Mouse (Mus musculus) erythroblast, embryonic 14.5 days (primary cell): ENCODE results near the gene Gfod1.

Experiments used
- GATA1 ChIP-seq: IDR thresholded peaks from 2 replicates; pipeline ENCODE4 v1.6.1; 2012; ENCODE audit warnings: low read length, inconsistent platforms, mixed read lengths
- TAL1 ChIP-seq: IDR thresholded peaks from 3 replicates; pipeline ENCODE4 v1.6.1; 2012; ENCODE audit warnings: low read length, inconsistent platforms, mixed read lengths

GRCm38 (mm10) chr13:43235586-43235910 lies 68.4 kb downstream of the Gfod1 start:
- TF ChIP-seq GATA1 (peak; percentile 51; the same call in 1 of the 2 replicates), TAL1 (peak; percentile 64)
